Mouse (Mus musculus): ENCODE measurements around the gene Gimap9.

- TF ChIP-seq CTCF (IDR thresholded peaks at IDR 0.05; ENCODE audit: low read depth), result no peak
- TF ChIP-seq EP300 (IDR thresholded peaks at IDR 0.05; ENCODE audit: low read depth), result no peak
These were observed 26.2 kb downstream of the Gimap9 start for GRCm38 (mm10) chr6:48702146-48702545.

Measured in liver, postnatal 0 days (tissue).